Mouse (Mus musculus) left cerebral cortex, postnatal 36 days (tissue): ENCODE results near the gene Vwa3b. TPM values are rescaled to one million over a fixed set of nuclear protein-coding genes. Genes with fewer than 3 reads are reported as not detected.
A peak's percentile ranks its signal among the peaks of the same experiment; 100 is the strongest.

Experiments
- DNase-seq, 2 experiments: peaks; one replicate each; pipeline ENCODE4 v3.0.0; 2021 to 2022; ENCODE audit warnings: low spot score in 2 of 2, mixed read lengths in 1 of 2
- intact Hi-C: fragments of 180-260 bp; cut with DNase I; formaldehyde crosslinking; loops from one replicate; pipeline ENCODE4 v1.15.1; 2025
- total RNA-seq, 2 experiments: library from RNA; stranded (reverse); gene quantifications; 2 replicates each; pipeline ENCODE4 v1.2.3; 2021

Gene Vwa3b
- total RNA-seq, 2 experiments from 2014 or later: 2.4 to 3.9 TPM

DNA sequence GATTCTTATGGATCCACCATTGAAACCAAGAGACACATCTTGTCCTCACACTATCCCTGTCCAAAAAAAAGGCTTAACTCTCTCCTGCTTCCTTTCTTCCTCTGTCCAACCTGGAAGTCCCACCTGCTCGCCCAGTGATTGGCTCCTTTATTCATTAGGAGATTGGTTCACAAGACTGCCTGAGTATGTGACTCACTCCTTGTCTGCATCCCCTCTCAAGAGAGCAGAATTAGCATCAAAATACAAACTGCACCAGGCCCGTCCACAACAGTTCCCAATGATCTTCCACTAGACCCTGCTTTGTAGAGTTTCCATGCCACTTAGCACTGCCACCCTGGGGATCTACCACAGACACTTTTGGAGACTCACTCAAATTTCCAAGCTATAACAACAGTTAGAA lies 75.3 kb downstream of the Vwa3b start:
- no peak for DNase-seq
- intact Hi-C loops: no loop called here

- intact Hi-C loops: no loop called here
- no peak for DNase-seq
These were observed 78.8 kb downstream of the Vwa3b start for GRCm38 (mm10) chr1:37105194-37105593.

- intact Hi-C loops: no loop called here
- no peak for DNase-seq
These were observed 87.4 kb downstream of the Vwa3b start for GRCm38 (mm10) chr1:37113781-37114180.

DNA sequence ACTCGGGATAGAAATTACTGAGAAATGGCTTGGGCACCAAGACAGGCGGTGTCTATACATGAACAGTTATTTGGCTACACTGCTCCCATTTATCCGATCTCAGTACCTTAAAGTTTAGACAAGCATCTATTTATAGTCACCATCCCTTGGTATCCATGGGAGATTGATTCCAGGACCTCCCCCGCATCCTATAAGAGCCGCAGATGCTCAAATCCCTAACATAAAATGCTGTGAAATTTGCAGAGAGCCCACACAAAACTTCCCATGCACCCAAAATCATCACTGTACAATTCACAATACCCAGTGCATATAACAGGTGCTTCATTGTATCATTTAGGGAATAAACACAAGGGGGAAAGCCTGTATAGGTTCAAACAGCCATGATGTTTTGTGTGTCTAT lies 89.5 kb downstream of the Vwa3b start:
- DNase-seq: no peak
- intact Hi-C loops: loop anchor here (5.0 kb wide), 1 partner anchor 309 kb away; no protein-coding TSS in a partner anchor

DNA sequence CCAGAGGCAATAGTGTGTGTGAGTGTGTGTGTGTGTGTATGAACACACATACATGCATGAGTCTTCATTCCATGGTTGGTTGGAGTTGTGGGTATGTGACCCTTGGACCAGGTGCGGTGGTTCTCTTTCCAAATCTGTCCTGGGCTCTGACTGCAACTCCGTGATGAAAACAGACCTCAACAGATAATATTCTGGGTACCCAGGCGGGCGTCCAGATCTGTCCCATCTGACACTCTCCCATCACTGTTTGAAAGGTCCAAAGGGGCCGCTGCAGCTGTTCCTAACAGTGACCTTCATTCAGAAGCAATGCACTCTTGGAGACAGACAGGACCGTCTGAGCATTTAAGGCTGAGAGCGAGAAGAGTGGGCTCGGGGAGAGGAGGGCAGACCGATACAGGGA lies 90.2 kb downstream of the Vwa3b start:
- no peak for DNase-seq
- intact Hi-C loops: loop anchor here (5.0 kb wide), 1 partner anchor 309 kb away; no protein-coding TSS in a partner anchor

- intact Hi-C loops: loop anchor here (5.0 kb wide), 1 partner anchor 311 kb away; no protein-coding TSS in a partner anchor
- DNase-seq: peak; percentile 25 to 36
These were observed 91.6 kb downstream of the Vwa3b start for GRCm38 (mm10) chr1:37117964-37118363.

- no peak for DNase-seq
- intact Hi-C loops: no loop called here
These were observed 95.9 kb downstream of the Vwa3b start for GRCm38 (mm10) chr1:37122306-37122705.

- intact Hi-C loops: no loop called here
- DNase-seq: no peak
These were observed 96.4 kb downstream of the Vwa3b start for GRCm38 (mm10) chr1:37122798-37123197.

DNA sequence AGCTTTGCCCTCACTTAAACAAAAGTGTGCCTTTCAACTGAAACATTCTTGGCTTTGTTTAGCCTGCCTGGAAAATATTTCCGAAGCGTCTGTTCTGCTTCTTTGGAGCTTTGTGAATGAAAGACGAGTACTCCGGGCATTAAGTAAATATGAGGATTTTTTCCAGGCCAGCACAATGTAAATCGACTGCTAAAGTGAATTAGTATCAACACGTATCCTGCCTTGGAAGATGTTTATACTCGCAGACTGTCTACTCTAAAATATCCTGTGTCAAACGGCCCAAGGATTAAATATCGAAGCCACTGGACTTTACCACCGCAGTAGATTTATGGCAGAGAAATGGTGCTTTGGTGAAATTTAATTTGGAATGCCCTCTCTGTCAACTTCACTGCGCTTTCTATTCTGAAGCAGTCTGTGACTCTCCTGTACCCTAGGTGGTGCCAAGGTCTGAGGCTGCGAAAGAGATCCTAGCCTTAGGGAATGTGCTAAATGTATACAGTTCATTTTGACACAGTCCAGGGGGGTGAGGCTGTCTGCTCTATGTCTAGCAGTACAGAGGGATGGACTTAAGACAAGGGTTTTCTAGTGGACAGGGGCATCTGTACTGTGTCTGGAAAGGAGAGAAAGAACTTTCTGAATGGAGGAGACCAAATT lies 98.4 kb downstream of the Vwa3b start:
- intact Hi-C loops: no loop called here
- DNase-seq: no peak

DNA sequence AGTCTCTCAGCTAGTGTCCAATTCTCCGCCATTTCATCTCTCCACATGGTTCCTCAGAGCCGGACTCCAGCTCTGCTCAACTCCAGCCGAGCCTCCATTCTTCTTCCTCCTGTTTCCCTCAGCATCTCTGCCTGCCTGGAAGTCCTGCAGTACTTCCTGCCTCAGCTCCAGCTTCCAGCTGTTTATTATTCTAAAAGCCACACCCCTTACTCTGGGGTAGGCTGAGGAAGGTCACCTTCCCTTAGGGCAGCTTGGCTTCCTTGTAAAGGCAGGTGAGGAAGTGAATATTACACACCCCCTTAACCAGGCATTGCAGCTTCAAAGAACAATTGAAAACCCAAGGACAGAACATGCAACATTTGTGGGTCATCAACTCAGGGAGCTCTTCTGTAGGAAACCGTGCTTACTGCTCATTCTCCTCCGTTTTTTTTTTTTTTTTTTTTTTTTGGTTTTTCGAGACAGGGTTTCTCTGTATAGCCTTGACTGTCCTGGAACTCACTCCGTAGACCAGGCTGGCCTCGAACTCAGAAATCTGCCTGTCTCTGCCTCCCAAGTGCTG lies 103.7 kb downstream of the Vwa3b start:
- DNase-seq: no peak
- intact Hi-C loops: no loop called here

DNA sequence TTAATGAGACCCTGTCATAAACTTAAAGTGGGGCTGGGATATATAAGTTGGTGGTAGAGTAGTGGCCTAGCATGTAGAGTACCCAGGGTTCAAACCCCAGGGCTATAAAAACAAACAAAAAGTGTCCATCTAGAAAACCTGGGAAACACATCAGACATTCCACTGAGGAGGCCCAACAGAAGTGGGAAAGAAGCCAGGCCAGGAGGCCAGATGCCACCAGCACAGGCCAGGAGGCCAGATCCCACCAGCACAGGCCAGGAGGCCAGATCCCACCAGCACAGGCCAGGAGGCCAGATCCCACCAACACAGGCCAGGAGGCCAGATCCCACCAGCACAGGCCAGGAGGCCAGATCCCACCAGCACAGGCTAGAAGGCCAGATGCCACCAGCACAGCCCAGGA lies 104.8 kb downstream of the Vwa3b start:
- intact Hi-C loops: no loop called here
- DNase-seq: no peak

GRCm38 (mm10) chr1:37132433-37132832 lies 106.0 kb downstream of the Vwa3b start:
- intact Hi-C loops: no loop called here
- no peak for DNase-seq

GRCm38 (mm10) chr1:37145966-37146365 lies 119.6 kb downstream of the Vwa3b start:
- intact Hi-C loops: no loop called here
- no peak for DNase-seq

GRCm38 (mm10) chr1:37149866-37150265 lies 123.5 kb downstream of the Vwa3b start:
- intact Hi-C loops: no loop called here
- peak in 1 of 2 experiments; percentile 13 for DNase-seq

DNA sequence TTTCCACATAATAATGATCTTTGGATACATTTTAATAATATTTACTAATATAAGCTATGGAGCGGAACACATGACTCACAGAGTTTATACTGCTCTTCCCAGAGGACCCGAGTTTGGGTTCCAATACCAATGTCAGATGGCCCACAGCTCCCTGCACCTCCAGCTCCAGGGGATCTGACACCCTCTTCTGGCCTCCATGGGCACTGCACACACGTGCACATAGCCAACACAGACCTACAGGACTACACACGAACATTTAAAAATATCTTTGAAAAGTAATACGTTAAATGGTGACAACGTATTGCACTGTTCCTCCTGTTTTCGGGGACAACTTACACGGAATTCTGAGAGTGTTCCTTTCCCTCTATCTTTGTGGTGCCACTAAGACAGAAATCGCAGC lies 125.5 kb downstream of the Vwa3b start:
- DNase-seq: no peak
- intact Hi-C loops: no loop called here

- intact Hi-C loops: no loop called here
- DNase-seq: no peak
These were observed 139.7 kb downstream of the Vwa3b start for GRCm38 (mm10) chr1:37166066-37166465.

DNA sequence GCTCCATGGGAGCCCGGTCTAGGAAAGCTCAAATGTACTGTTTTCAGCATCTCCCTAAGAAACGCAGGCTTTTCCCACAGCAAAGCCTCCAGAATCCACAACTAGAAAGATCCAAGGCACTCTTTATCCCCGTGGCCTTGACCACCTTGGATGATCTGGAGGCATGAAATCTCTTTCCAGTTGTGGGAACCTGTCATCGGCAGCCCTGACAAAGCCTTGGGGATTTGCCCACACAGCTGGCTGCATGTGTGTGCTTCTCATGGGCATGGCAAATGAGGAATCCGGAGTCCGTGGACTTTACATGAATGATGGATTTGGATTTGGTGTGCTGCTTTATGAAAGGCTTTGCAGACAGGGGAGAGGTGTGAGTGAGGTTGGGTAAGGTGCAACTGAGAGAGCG lies 141.5 kb downstream of the Vwa3b start:
- intact Hi-C loops: no loop called here
- no peak for DNase-seq

- DNase-seq: no peak
- intact Hi-C loops: loop anchor here (10.0 kb wide), 1 partner anchor 243 kb away; no protein-coding TSS in a partner anchor
These were observed 151.5 kb downstream of the Vwa3b start for GRCm38 (mm10) chr1:37177874-37178273.

- intact Hi-C loops: loop anchor here (10.0 kb wide), 1 partner anchor 245 kb away; no protein-coding TSS in a partner anchor
- no peak for DNase-seq
These were observed 153.5 kb downstream of the Vwa3b start for GRCm38 (mm10) chr1:37179852-37180251.

DNA sequence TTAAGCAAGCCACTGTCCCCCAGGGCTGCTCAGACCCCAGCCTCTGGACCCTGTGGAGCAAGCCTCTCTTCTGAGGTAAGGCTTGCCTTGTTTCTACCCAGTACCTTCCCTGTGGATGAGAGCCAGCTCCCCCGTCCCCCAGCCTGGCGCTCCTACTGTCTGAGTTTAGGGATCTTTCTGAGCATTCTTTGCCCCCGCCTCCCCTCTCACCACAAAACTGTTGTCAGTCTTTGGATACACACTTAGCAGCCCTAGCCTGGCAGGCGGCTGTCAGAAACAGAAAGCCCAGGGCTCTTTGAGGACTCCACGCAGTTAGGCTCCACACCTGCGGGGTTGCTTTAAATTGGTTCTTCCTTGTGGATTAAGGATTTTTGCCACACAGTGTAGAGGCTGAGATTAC lies 160.7 kb downstream of the Vwa3b start:
- DNase-seq: no peak
- intact Hi-C loops: no loop called here

- peak in 1 of 2 experiments; percentile 17 for DNase-seq
- intact Hi-C loops: loop anchor here (5.0 kb wide), 1 partner anchor 58 kb away; no protein-coding TSS in a partner anchor
These were observed 168.2 kb downstream of the Vwa3b start for GRCm38 (mm10) chr1:37194607-37195006.
